18 mouse cellular contexts compared by ENCODE assay signal in the genomic region with DNA sequence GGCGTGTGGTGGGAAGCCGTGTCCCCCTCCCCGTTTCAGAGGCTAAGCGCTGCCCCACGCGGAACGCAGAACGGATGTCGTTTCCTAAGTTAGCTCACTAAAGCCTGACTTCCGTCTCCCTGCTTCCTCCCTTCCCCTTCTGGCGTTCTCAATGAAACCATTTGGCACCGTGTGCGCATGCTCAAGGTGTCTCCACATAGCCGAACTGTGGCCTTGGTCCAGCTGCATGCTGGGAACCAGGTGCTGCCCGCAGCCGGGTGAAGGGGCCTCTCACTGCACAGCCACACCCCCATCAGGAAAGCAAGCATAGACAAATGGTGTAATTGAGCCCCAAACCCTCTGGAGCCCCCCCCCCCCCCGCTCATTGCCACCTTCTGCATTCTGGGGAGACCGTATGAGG. TPM values are rescaled to one million over a fixed set of nuclear protein-coding genes. Genes with fewer than 3 reads are reported as not detected.
DNase-seq lines count a peak whose midpoint lies in the region; ATAC-seq and TF ChIP-seq lines count a peak whose summit lies in the region.
"Had no signal": no experiment of that assay in that cellular context is flagged by ENCODE, and none has a peak within 500 bp of the region (broad histone marks: within the 10 kb centered on the region; RNA-seq: fewer than 3 reads in every experiment).

No protein-coding gene starts in this region.

- no peaks in the 10 kb centered on the region for H3K36me3 ChIP-seq in liver, adult 2 months (ENCODE audit: control insufficient read depth, insufficient read depth, low read length)
- H3K36me3 ChIP-seq in neural tube, embryonic 15.5 days, result no peaks in the 10 kb centered on the region
- H3K36me3 ChIP-seq: liver, embryonic 13.5 days; midbrain, embryonic 13.5 days; neural tube, embryonic 12.5 days had no signal

- no peak for ATAC-seq in erythroblast, adult 5-6 weeks (replicated peaks; ENCODE audit: low FRiP score, poor library complexity, severe bottlenecking)
- ATAC-seq in neural tube, embryonic 15.5 days (ENCODE audit: low FRiP score), result no peak
- ATAC-seq: midbrain, embryonic 13.5 days had no signal

- H3K4me2 ChIP-seq in neural tube, embryonic 15.5 days, result no peak overlapping the region
- H3K4me2 ChIP-seq: liver, embryonic 13.5 days; midbrain, embryonic 13.5 days; neural tube, embryonic 12.5 days had no signal

- no peak for TF ChIP-seq POLR2A in liver, adult 2 months (IDR thresholded peaks at IDR 0.05; ENCODE audit: extremely low read depth, insufficient read depth, low read length)

- no peak overlapping the region for H3K9ac ChIP-seq in liver, adult 2 months (ENCODE audit: low read depth, low read length)
- no peak overlapping the region for H3K9ac ChIP-seq in neural tube, embryonic 15.5 days (replicated peaks)
- H3K9ac ChIP-seq: liver, embryonic 13.5 days; midbrain, embryonic 13.5 days; neural tube, embryonic 12.5 days had no signal

- peak; percentile 19 for DNase-seq in liver, adult 2 months (ENCODE audit: extremely low read depth, low read depth, low spot score)
- DNase-seq in liver, result no peak
- DNase-seq in cerebellum, adult 9-10 months, result peak; percentile 72
- DNase-seq in kidney, adult 8-10 months, result peak; percentile 37 to 47
- peak; percentile 16 for DNase-seq in yolk sac, embryonic 10.5 days (ENCODE audit: low spot score)
- DNase-seq: gastrocnemius, postnatal 36 days; liver, embryonic 13.5 days; lung, postnatal 14 days; retina, postnatal 1 day had no signal

- TF ChIP-seq CTCF in liver, adult 2 months (IDR thresholded peaks at IDR 0.05; ENCODE audit: low read depth, low read length), result no peak

- 85% methylated on average over 18 of the region's 18 CpGs for WGBS in liver, adult 2 months
- WGBS in neural tube, embryonic 15.5 days, result 90% methylated on average over 18 of the region's 18 CpGs

- no peaks in the 10 kb centered on the region; the same call in none of the 2 replicates for H3K4me1 ChIP-seq in liver, adult 2 months (ENCODE audit: control insufficient read depth, insufficient read depth, low read length)
- no peaks in the 10 kb centered on the region for H3K4me1 ChIP-seq in neural tube, embryonic 15.5 days
- H3K4me1 ChIP-seq: liver, embryonic 13.5 days; neural tube, embryonic 12.5 days had no signal

- no peak overlapping the region for H3K4me3 ChIP-seq in liver, adult 2 months (ENCODE audit: insufficient read depth, low read depth, low read length)
- H3K4me3 ChIP-seq in neural tube, embryonic 15.5 days (replicated peaks), result no peak overlapping the region
- H3K4me3 ChIP-seq: left cerebral cortex, adult 2 months; liver, embryonic 13.5 days; midbrain, embryonic 13.5 days; neural tube, embryonic 12.5 days had no signal

- H3K79me2 ChIP-seq in liver, adult 2 months (ENCODE audit: control insufficient read depth, insufficient read depth, low read length), result no peaks in the 10 kb centered on the region

- no peaks in the 10 kb centered on the region for H3K27me3 ChIP-seq in liver, adult 2 months (ENCODE audit: control insufficient read depth, insufficient read depth, low read length)
- H3K27me3 ChIP-seq in neural tube, embryonic 15.5 days (replicated peaks), result no peaks in the 10 kb centered on the region
- H3K27me3 ChIP-seq: liver, embryonic 13.5 days; midbrain, embryonic 13.5 days; neural tube, embryonic 12.5 days had no signal

- H3K9me3 ChIP-seq in neural tube, embryonic 15.5 days (replicated peaks), result no peaks in the 10 kb centered on the region
- H3K9me3 ChIP-seq: liver, embryonic 13.5 days; midbrain, embryonic 13.5 days; neural tube, embryonic 12.5 days had no signal

- H3K27ac ChIP-seq in liver, adult 2 months (replicated peaks; ENCODE audit: insufficient read depth, low read depth, low read length), result no peak overlapping the region
- H3K27ac ChIP-seq in neural tube, embryonic 15.5 days (replicated peaks), result no peak overlapping the region
- H3K27ac ChIP-seq: left cerebral cortex, adult 2 months; liver, embryonic 13.5 days; midbrain, embryonic 13.5 days; neural tube, embryonic 12.5 days had no signal

RNA-seq across cellular contexts. Expression of gene 1700021F07Rik, which starts 13.0 kb away (rescaled TPM):
- not detected in 2 replicates for total RNA-seq in liver, adult 2 months (2014; rRNA removed)
- polyA plus RNA-seq in liver, adult 2 months (2012; rRNA removed), result not detected in 2 replicates
- total RNA-seq in erythroblast, adult 5-6 weeks (2015; ENCODE audit: low replicate concordance), result not detected in 2 replicates
- not detected in 2 replicates for total RNA-seq in erythroblast, adult 5-6 weeks (2017; ENCODE audit: low replicate concordance)
- not detected in 2 replicates for polyA plus RNA-seq in neural tube, embryonic 15.5 days (2015; fragmentation: Nextera tagmentation; extraction: Ambion mirVana)
- total RNA-seq: gastrocnemius, postnatal 36 days; left cerebral cortex, adult 2 months had no signal
- polyA plus RNA-seq: brain, embryonic 14.5 days; frontal cortex, adult 2 months; heart, postnatal 0 days; liver, embryonic 13.5 days; midbrain, embryonic 13.5 days; neural tube, embryonic 12.5 days; thymus, adult 2 months had no signal

RNA-seq across cellular contexts. Expression of gene Ankrd60, which starts 42.8 kb away (rescaled TPM):
- 0.54 TPM in 1 of 2 replicates, not detected in the other for total RNA-seq in liver, adult 2 months (2014; rRNA removed)
- polyA plus RNA-seq in liver, adult 2 months (2012; rRNA removed), result not detected in 2 replicates
- total RNA-seq in erythroblast, adult 5-6 weeks (2015; ENCODE audit: low replicate concordance), result not detected in 2 replicates
- not detected in 2 replicates for total RNA-seq in erythroblast, adult 5-6 weeks (2017; ENCODE audit: low replicate concordance)
- not detected in 2 replicates for polyA plus RNA-seq in neural tube, embryonic 15.5 days (2015; fragmentation: Nextera tagmentation; extraction: Ambion mirVana)
- total RNA-seq: gastrocnemius, postnatal 36 days; left cerebral cortex, adult 2 months had no signal
- polyA plus RNA-seq: brain, embryonic 14.5 days; frontal cortex, adult 2 months; heart, postnatal 0 days; liver, embryonic 13.5 days; midbrain, embryonic 13.5 days; neural tube, embryonic 12.5 days had no signal
